Mouse (Mus musculus): Measurements from ENCODE around the gene Synrg. TPM values are rescaled to one million over a fixed set of nuclear protein-coding genes. Genes with fewer than 3 reads are reported as not detected.

Synrg gene
- total and polyA plus RNA-seq, 3 experiments: 9.5 to 25.2 (median 15.8) TPM

- Histone ChIP-seq H3K27me3 (replicated peaks) (no peaks in the 10 kb centered on the region), H3K27ac (ENCODE audit: insufficient read depth, low read depth) (no peak overlapping the region), H3K4me2 (ENCODE audit: insufficient read depth, low read depth, poor library complexity, severe bottlenecking) (no peak overlapping the region), H3K4me3 (replicated peaks in 1 of 3; ENCODE audit: low read depth in 2 of 3, low read length in 2 of 3, poor library complexity in 1 of 3) (no peak overlapping the region), H3K9ac (ENCODE audit: insufficient read depth, low read depth) (no peak overlapping the region), H3K36me3 (replicated peaks in 1 of 2; ENCODE audit: control insufficient read depth in 1 of 2, insufficient read depth in 1 of 2, low read length in 1 of 2) (peaks cover 48 to 86% of the 10 kb centered on the region in 2 experiments), H3K79me2 (replicated peaks; ENCODE audit: control insufficient read depth, extremely low read depth, insufficient read depth, poor library complexity, severe bottlenecking) (no peaks in the 10 kb centered on the region), H3K4me1 (ENCODE audit: control insufficient read depth in 1 of 2, insufficient read depth in 2 of 2) (peaks cover 5 to 14% of the 10 kb centered on the region in 2 experiments), H3K9me3 (replicated peaks; ENCODE audit: low read length) (no peaks in the 10 kb centered on the region)
- TF ChIP-seq GABPA (IDR thresholded peaks at IDR 0.05; ENCODE audit: insufficient replicate concordance, low read depth, low read length): no peak
- no peak for TF ChIP-seq CHD1 (IDR thresholded peaks at IDR 0.05; ENCODE audit: low read depth, low read length)
- TF ChIP-seq MYC (IDR thresholded peaks at IDR 0.05; ENCODE audit: low read depth, low read length): no peak
- TF ChIP-seq E2F4 (IDR thresholded peaks at IDR 0.05; ENCODE audit: insufficient replicate concordance, low read depth, low read length): no peak
- TF ChIP-seq ZMIZ1 (IDR thresholded peaks at IDR 0.05; ENCODE audit: low read depth, low read length): no peak
- TF ChIP-seq ZC3H11A (IDR thresholded peaks at IDR 0.05; ENCODE audit: low read depth, low read length): no peak
- TF ChIP-seq CHD2 (IDR thresholded peaks at IDR 0.05; ENCODE audit: low read length): no peak
- TF ChIP-seq HCFC1 (IDR thresholded peaks at IDR 0.05; ENCODE audit: low read depth, low read length): no peak
- TF ChIP-seq USF2 (conservative IDR thresholded peaks at IDR 0.05; ENCODE audit: low read depth, low read length): no peak
- TF ChIP-seq USF1 (IDR thresholded peaks at IDR 0.05; ENCODE audit: low read depth, low read length): no peak
- no peak for TF ChIP-seq CTCF (conservative IDR thresholded peaks at IDR 0.05 in 1 of 2, IDR thresholded peaks at IDR 0.05 in 1 of 2; ENCODE audit: low read depth in 2 of 2, low read length in 2 of 2)
- no peak for TF ChIP-seq PAX5 (IDR thresholded peaks at IDR 0.05; ENCODE audit: low read length)
- TF ChIP-seq MAX (IDR thresholded peaks at IDR 0.05; ENCODE audit: low read length): no peak
- TF ChIP-seq ELF1 (IDR thresholded peaks at IDR 0.05; ENCODE audit: low read depth, low read length): no peak
- TF ChIP-seq KAT2A (IDR thresholded peaks at IDR 0.05; ENCODE audit: insufficient replicate concordance, low read length): no peak
- no peak for TF ChIP-seq ZKSCAN1 (IDR thresholded peaks at IDR 0.05; ENCODE audit: borderline replicate concordance, low read depth, low read length)
- TF ChIP-seq MEF2A (IDR thresholded peaks at IDR 0.05; ENCODE audit: borderline replicate concordance, low read depth, low read length): no peak
- no peak for TF ChIP-seq EP300 (IDR thresholded peaks at IDR 0.05; ENCODE audit: low read length)
- TF ChIP-seq UBTF (IDR thresholded peaks at IDR 0.05; ENCODE audit: low read depth, low read length): no peak
- dilution Hi-C loops (cut with MboI; ENCODE audit: extremely low pct_ligation_motif_present, extremely low pct_unique_long_range_greater_than_20kb, low sequenced_read_pairs): no loop called here
- in situ Hi-C loops (cut with MboI; ENCODE audit: low pct_ligation_motif_present, low pct_unique_long_range_greater_than_20kb, low sequenced_read_pairs): no loop called here
- DNase-seq (ENCODE audit: extremely low read depth): no peak
Observed at GRCm38 (mm10) chr11:83981338-83981737, 17.1 kb downstream of the Synrg start.

- Histone ChIP-seq H3K9ac (ENCODE audit: insufficient read depth, low read depth) (no peak overlapping the region), H3K36me3 (replicated peaks in 1 of 2; ENCODE audit: control insufficient read depth in 1 of 2, insufficient read depth in 1 of 2, low read length in 1 of 2) (peaks cover 67 to 87% of the 10 kb centered on the region in 2 experiments), H3K4me3 (replicated peaks in 1 of 3; ENCODE audit: low read depth in 2 of 3, low read length in 2 of 3, poor library complexity in 1 of 3) (no peak overlapping the region), H3K79me2 (replicated peaks; ENCODE audit: control insufficient read depth, extremely low read depth, insufficient read depth, poor library complexity, severe bottlenecking) (no peaks in the 10 kb centered on the region), H3K9me3 (replicated peaks; ENCODE audit: low read length) (no peaks in the 10 kb centered on the region), H3K27me3 (replicated peaks) (no peaks in the 10 kb centered on the region), H3K4me1 (ENCODE audit: control insufficient read depth in 1 of 2, insufficient read depth in 2 of 2) (no peaks in the 10 kb centered on the region), H3K4me2 (ENCODE audit: insufficient read depth, low read depth, poor library complexity, severe bottlenecking) (no peak overlapping the region), H3K27ac (ENCODE audit: insufficient read depth, low read depth) (no peak overlapping the region)
- in situ Hi-C loops (cut with MboI; ENCODE audit: low pct_ligation_motif_present, low pct_unique_long_range_greater_than_20kb, low sequenced_read_pairs): no loop called here
- DNase-seq (ENCODE audit: extremely low read depth): no peak
- TF ChIP-seq HCFC1 (IDR thresholded peaks at IDR 0.05; ENCODE audit: low read depth, low read length) (no peak), SMC3 (IDR thresholded peaks at IDR 0.05; ENCODE audit: low read depth, low read length) (no peak), MEF2A (IDR thresholded peaks at IDR 0.05; ENCODE audit: borderline replicate concordance, low read depth, low read length) (no peak)
- dilution Hi-C loops (cut with MboI; ENCODE audit: extremely low pct_ligation_motif_present, extremely low pct_unique_long_range_greater_than_20kb, low sequenced_read_pairs): no loop called here
Observed at GRCm38 (mm10) chr11:83991701-83992100, 27.5 kb downstream of the Synrg start.

Measured in CH12.LX (cell line).